Mouse (Mus musculus): Measurements from ENCODE around the gene Apol10b. TPM values are rescaled to one million over a fixed set of nuclear protein-coding genes. Genes with fewer than 3 reads are reported as not detected.

Apol10b gene
- polyA plus RNA-seq, 1 experiment = not detected

- H3K27me3 ChIP-seq (ENCODE audit: control insufficient read depth, insufficient read depth, low read length, poor library complexity, severe bottlenecking) = no peaks in the 10 kb centered on the region
- no peaks in the 10 kb centered on the region for H3K36me3 ChIP-seq (ENCODE audit: control insufficient read depth, insufficient read depth, low read length, poor library complexity, severe bottlenecking)
- H3K27ac ChIP-seq (ENCODE audit: insufficient read depth, low read length) = no peak within 1 kb of the TSS
- H3K9ac ChIP-seq (ENCODE audit: low read depth, poor library complexity, severe bottlenecking) = no peak within 1 kb of the TSS
- TF ChIP-seq CTCF (IDR thresholded peaks at IDR 0.05; ENCODE audit: low read depth, low read length) (no peak), POLR2A (IDR thresholded peaks at IDR 0.05; ENCODE audit: insufficient read depth, low read length) (no peak), EP300 (IDR thresholded peaks at IDR 0.05; ENCODE audit: insufficient read depth, low read depth, low read length) (no peak)
- H3K4me1 ChIP-seq (ENCODE audit: control insufficient read depth, insufficient read depth, low read length) = no peaks in the 10 kb centered on the region
- H3K4me3 ChIP-seq (ENCODE audit: low read depth, low read length) = no peak within 1 kb of the TSS
- no peaks in the 10 kb centered on the region for H3K9me3 ChIP-seq (replicated peaks; ENCODE audit: control insufficient read depth, insufficient read depth, low read length, poor library complexity, severe bottlenecking)
These were observed 3.0 kb upstream of the Apol10b start, which contains the start of gene Gm36245 for GRCm38 (mm10) chr15:77598958-77599357. Gm36245 (plus strand) TSS chr15:77599258.

GRCm38 (mm10) chr15:77598429-77598828 is 2.5 kb upstream of the Apol10b start:
- H3K27ac ChIP-seq (ENCODE audit: insufficient read depth, low read length) = no peak overlapping the region
- H3K27me3 ChIP-seq (ENCODE audit: control insufficient read depth, insufficient read depth, low read length, poor library complexity, severe bottlenecking) = no peaks in the 10 kb centered on the region
- H3K9ac ChIP-seq (ENCODE audit: low read depth, poor library complexity, severe bottlenecking) = no peak overlapping the region
- TF ChIP-seq POLR2A (IDR thresholded peaks at IDR 0.05; ENCODE audit: insufficient read depth, low read length) = no peak
- no peak for TF ChIP-seq CTCF (IDR thresholded peaks at IDR 0.05; ENCODE audit: low read depth, low read length)
- no peak for TF ChIP-seq EP300 (IDR thresholded peaks at IDR 0.05; ENCODE audit: insufficient read depth, low read depth, low read length)
- no peak overlapping the region for H3K4me3 ChIP-seq (ENCODE audit: low read depth, low read length)
- H3K36me3 ChIP-seq (ENCODE audit: control insufficient read depth, insufficient read depth, low read length, poor library complexity, severe bottlenecking) = no peaks in the 10 kb centered on the region
- H3K4me1 ChIP-seq (ENCODE audit: control insufficient read depth, insufficient read depth, low read length) = no peaks in the 10 kb centered on the region
- no peaks in the 10 kb centered on the region for H3K9me3 ChIP-seq (replicated peaks; ENCODE audit: control insufficient read depth, insufficient read depth, low read length, poor library complexity, severe bottlenecking)

DNA sequence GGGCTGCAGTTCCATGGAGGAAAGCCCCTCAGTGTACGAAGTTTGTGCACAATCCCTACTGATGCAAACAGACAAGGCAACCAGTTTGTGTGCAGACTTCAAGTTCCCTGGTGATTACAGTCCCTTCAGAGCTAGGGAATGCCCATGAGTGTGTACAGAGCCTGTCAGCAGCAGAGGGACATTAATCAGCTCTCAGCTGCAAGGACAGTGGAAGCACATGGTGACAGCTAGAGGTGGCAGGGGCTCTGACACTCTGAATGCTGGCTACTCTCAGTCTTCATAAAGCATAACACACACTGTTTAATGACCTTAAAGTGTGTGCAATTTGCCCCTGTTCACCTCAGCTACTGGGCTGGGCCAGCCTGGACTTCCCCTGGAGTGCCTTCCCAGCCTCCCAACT is 2.4 kb downstream of the Apol10b start:
- Histone ChIP-seq H3K27me3 (ENCODE audit: control insufficient read depth, insufficient read depth, low read length, poor library complexity, severe bottlenecking) (no peaks in the 10 kb centered on the region), H3K36me3 (ENCODE audit: control insufficient read depth, insufficient read depth, low read length, poor library complexity, severe bottlenecking) (no peaks in the 10 kb centered on the region), H3K9ac (ENCODE audit: low read depth, poor library complexity, severe bottlenecking) (no peak overlapping the region), H3K4me1 (ENCODE audit: control insufficient read depth, insufficient read depth, low read length) (no peaks in the 10 kb centered on the region), H3K9me3 (replicated peaks; ENCODE audit: control insufficient read depth, insufficient read depth, low read length, poor library complexity, severe bottlenecking) (no peaks in the 10 kb centered on the region), H3K4me3 (ENCODE audit: low read depth, low read length) (no peak overlapping the region), H3K27ac (ENCODE audit: insufficient read depth, low read length) (no peak overlapping the region)
- no peak for TF ChIP-seq EP300 (IDR thresholded peaks at IDR 0.05; ENCODE audit: insufficient read depth, low read depth, low read length)
- no peak for TF ChIP-seq CTCF (IDR thresholded peaks at IDR 0.05; ENCODE audit: low read depth, low read length)
- TF ChIP-seq POLR2A (IDR thresholded peaks at IDR 0.05; ENCODE audit: insufficient read depth, low read length) = no peak

DNA sequence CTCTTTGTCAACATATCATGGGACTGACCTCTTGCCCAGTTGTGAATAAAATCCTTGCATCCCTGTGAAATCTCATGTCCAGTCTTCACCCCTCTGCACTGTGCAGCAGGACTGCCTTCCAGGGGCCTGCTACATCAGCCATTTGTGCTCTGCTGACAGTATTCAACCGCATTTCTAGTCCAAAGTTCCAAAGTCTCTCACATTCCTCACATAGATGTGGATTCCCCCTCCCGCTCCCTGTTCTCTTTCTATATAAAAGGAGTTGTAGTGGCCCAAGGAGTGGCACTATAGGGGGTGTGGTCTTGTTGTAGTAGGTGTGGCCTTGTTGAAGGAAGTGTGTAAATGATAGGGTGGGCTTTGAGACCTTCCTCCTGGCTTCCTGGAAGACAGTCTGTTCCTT is 5.0 kb downstream of the Apol10b start:
- no peak for TF ChIP-seq POLR2A (IDR thresholded peaks at IDR 0.05; ENCODE audit: insufficient read depth, low read length)
- no peak for TF ChIP-seq CTCF (IDR thresholded peaks at IDR 0.05; ENCODE audit: low read depth, low read length)
- TF ChIP-seq EP300 (IDR thresholded peaks at IDR 0.05; ENCODE audit: insufficient read depth, low read depth, low read length) = no peak
- H3K4me1 ChIP-seq (ENCODE audit: control insufficient read depth, insufficient read depth, low read length) = no peaks in the 10 kb centered on the region

GRCm38 (mm10) chr15:77588981-77589380 is 6.9 kb downstream of the Apol10b start:
- no peaks in the 10 kb centered on the region for H3K4me1 ChIP-seq (ENCODE audit: control insufficient read depth, insufficient read depth, low read length)
- H3K9me3 ChIP-seq (replicated peaks; ENCODE audit: control insufficient read depth, insufficient read depth, low read length, poor library complexity, severe bottlenecking) = no peaks in the 10 kb centered on the region
- no peaks in the 10 kb centered on the region for H3K27me3 ChIP-seq (ENCODE audit: control insufficient read depth, insufficient read depth, low read length, poor library complexity, severe bottlenecking)
- TF ChIP-seq POLR2A (IDR thresholded peaks at IDR 0.05; ENCODE audit: insufficient read depth, low read length) (no peak), CTCF (IDR thresholded peaks at IDR 0.05; ENCODE audit: low read depth, low read length) (no peak), EP300 (IDR thresholded peaks at IDR 0.05; ENCODE audit: insufficient read depth, low read depth, low read length) (no peak)
- H3K9ac ChIP-seq (ENCODE audit: low read depth, poor library complexity, severe bottlenecking) = no peak overlapping the region
- H3K36me3 ChIP-seq (ENCODE audit: control insufficient read depth, insufficient read depth, low read length, poor library complexity, severe bottlenecking) = no peaks in the 10 kb centered on the region
- H3K4me3 ChIP-seq (ENCODE audit: low read depth, low read length) = no peak overlapping the region
- H3K27ac ChIP-seq (ENCODE audit: insufficient read depth, low read length) = no peak overlapping the region

More for the DNA sequence above, 5.0 kb downstream of the Apol10b start:
- H3K27me3 ChIP-seq (ENCODE audit: control insufficient read depth, insufficient read depth, low read length, poor library complexity, severe bottlenecking) = no peaks in the 10 kb centered on the region
- H3K36me3 ChIP-seq (ENCODE audit: control insufficient read depth, insufficient read depth, low read length, poor library complexity, severe bottlenecking) = no peaks in the 10 kb centered on the region
- H3K4me3 ChIP-seq (ENCODE audit: low read depth, low read length) = no peak overlapping the region
- H3K9me3 ChIP-seq (replicated peaks; ENCODE audit: control insufficient read depth, insufficient read depth, low read length, poor library complexity, severe bottlenecking) = no peaks in the 10 kb centered on the region
- H3K27ac ChIP-seq (ENCODE audit: insufficient read depth, low read length) = no peak overlapping the region
- H3K9ac ChIP-seq (ENCODE audit: low read depth, poor library complexity, severe bottlenecking) = no peak overlapping the region

GRCm38 (mm10) chr15:77587026-77587425 is 8.9 kb downstream of the Apol10b start:
- Histone ChIP-seq H3K27me3 (ENCODE audit: control insufficient read depth, insufficient read depth, low read length, poor library complexity, severe bottlenecking) (no peaks in the 10 kb centered on the region), H3K4me1 (ENCODE audit: control insufficient read depth, insufficient read depth, low read length) (no peaks in the 10 kb centered on the region), H3K4me3 (ENCODE audit: low read depth, low read length) (no peak overlapping the region), H3K9me3 (replicated peaks; ENCODE audit: control insufficient read depth, insufficient read depth, low read length, poor library complexity, severe bottlenecking) (no peaks in the 10 kb centered on the region; the same call in 1 of the 2 replicates), H3K27ac (ENCODE audit: insufficient read depth, low read length) (no peak overlapping the region), H3K9ac (ENCODE audit: low read depth, poor library complexity, severe bottlenecking) (no peak overlapping the region), H3K36me3 (ENCODE audit: control insufficient read depth, insufficient read depth, low read length, poor library complexity, severe bottlenecking) (no peaks in the 10 kb centered on the region)
- no peak for TF ChIP-seq CTCF (IDR thresholded peaks at IDR 0.05; ENCODE audit: low read depth, low read length)
- no peak for TF ChIP-seq EP300 (IDR thresholded peaks at IDR 0.05; ENCODE audit: insufficient read depth, low read depth, low read length)
- no peak for TF ChIP-seq POLR2A (IDR thresholded peaks at IDR 0.05; ENCODE audit: insufficient read depth, low read length)

All from ES-Bruce4 (cell line).